Mouse (Mus musculus) kidney, postnatal 36 days (tissue): ENCODE measurements around the gene Olfr521.
A peak's percentile ranks its signal among the peaks of the same experiment; 100 is the strongest.
"Not testable (repeated sequence)": the region's sequence is repeated elsewhere in the genome, so short reads cannot be mapped to it uniquely, and the experiment has no call there.

Source experiments
- DNase-seq, 2 experiments: peaks; one replicate each; pipeline ENCODE4 v3.0.0; 2021 to 2022; ENCODE audit warnings: mixed read lengths in 2 of 2

Gene Olfr521

GRCm38 (mm10) chr7:99810814-99811213 lies 47.5 kb downstream of the Olfr521 start:
- DNase-seq, result no peak

GRCm38 (mm10) chr7:99811661-99812060 lies 48.4 kb downstream of the Olfr521 start:
- no peak for DNase-seq

- peak; percentile 30 to 79 for DNase-seq
Measured at GRCm38 (mm10) chr7:99813394-99813793, 50.1 kb downstream of the Olfr521 start.

GRCm38 (mm10) chr7:99818181-99818725 lies 54.9 kb downstream of the Olfr521 start:
- not testable (repeated sequence) for DNase-seq
